Mouse (Mus musculus): ENCODE measurements at regions not wholly inside any gene's neighbourhood (a gene's known extent, or its start where the extent isn't known, plus 50 kb on each side); places are given as distances from the start of the nearest gene placed in this dataset.
A peak's percentile ranks its signal among the peaks of the same experiment; 100 is the strongest.
"Not testable (repeated sequence)": the region's sequence is repeated elsewhere in the genome, so short reads cannot be mapped to it uniquely, and the experiment has no call there.

- H3K9ac ChIP-seq; H3K27ac ChIP-seq; H3K9me3 ChIP-seq (replicated peaks); H3K4me1 ChIP-seq; ATAC-seq (replicated peaks; ENCODE audit: low FRiP score); H3K27me3 ChIP-seq; H3K36me3 ChIP-seq: not testable (repeated sequence)
- Histone ChIP-seq H3K4me3 (replicated peaks) (peak overlapping the region; percentile 10; the same call in 1 of the 2 replicates), H3K4me2 (peak overlapping the region; percentile 39)
- 52% methylated on average over 20 of the region's 20 CpGs for WGBS
Observed at GRCm38 (mm10) chr7:60733331-60733994, 593.4 kb upstream of the Snrpn start.

DNA sequence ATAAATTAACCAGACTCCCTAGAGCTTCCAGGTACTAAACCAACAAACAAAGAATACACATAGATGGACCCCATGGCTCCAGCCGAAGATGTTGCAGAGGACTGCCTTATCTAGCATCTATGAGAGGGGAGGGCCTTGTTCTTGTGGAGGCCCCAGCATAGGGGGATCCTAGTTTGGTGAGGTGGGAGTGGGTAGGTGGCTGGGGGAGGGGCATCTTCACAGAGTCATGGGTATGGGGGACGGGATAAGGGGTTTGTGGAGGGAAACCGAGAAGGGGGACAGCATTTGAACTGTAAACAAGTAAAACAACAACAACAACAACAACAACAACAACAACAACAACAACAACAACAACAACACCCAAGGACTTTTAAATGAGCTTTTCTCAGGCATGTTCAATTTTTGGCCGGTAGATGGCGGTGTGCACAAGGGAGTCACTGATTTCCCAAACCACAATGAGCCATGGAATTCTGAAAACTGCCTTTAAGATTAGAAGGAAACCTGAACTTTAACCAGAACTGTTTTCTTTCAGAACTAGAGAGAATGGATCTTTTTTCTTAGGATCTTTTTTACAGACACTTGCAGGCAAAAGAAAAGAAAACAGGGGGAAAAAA is 588.2 kb upstream of the Snrpn start:
- not testable (repeated sequence) for H3K9me3 ChIP-seq (replicated peaks); H3K27me3 ChIP-seq; H3K4me2 ChIP-seq; H3K27ac ChIP-seq; ATAC-seq (replicated peaks; ENCODE audit: low FRiP score); H3K4me3 ChIP-seq (replicated peaks); H3K36me3 ChIP-seq; H3K4me1 ChIP-seq; H3K9ac ChIP-seq
- WGBS, result 19% methylated on average over 5 of the region's 5 CpGs

Measured in kidney, embryonic 15.5 days (tissue).